Mouse (Mus musculus) adrenal gland, adult 2 months (tissue): Measurements from ENCODE around the gene Nsmce1. TPM values are rescaled to one million over a fixed set of nuclear protein-coding genes. Genes with fewer than 3 reads are reported as not detected.

Experiments used
- DNase-seq: peaks from one replicate; pipeline ENCODE4 v3.0.0; 2021
- long read RNA-seq: library from polyadenylated mRNA; stranded (forward); transcript quantifications from one replicate; pipeline ENCODE4 v2.0.0, GENCODE M21; 2021
- polyA plus RNA-seq: library from polyadenylated mRNA; depleted of rRNA; stranded (reverse); fragments of >200 nt; gene quantifications from 2 replicates; pipeline ENCODE4 v1.2.3, GENCODE M21; 2012; rRNA removed
- total RNA-seq, 2 experiments: library from RNA; stranded (reverse); gene quantifications; 2 replicates each; pipeline ENCODE4 v1.2.3; 2021

Nsmce1 gene
- total RNA-seq, result 10 to 100 TPM; 35.0 to 50.0 TPM
- polyA plus RNA-seq, result 46.7 and 50.8 TPM in 2 replicates
- long read RNA-seq, transcript Nsmce1-201 (8 exons, 1,120 nt), result major isoform, 53 of 70 reads
- long read RNA-seq, partial matches to known transcripts, result 14 of 70 reads
- long read RNA-seq, other reads (novel, unspliced or antisense), result 3 of 70 reads

DNA sequence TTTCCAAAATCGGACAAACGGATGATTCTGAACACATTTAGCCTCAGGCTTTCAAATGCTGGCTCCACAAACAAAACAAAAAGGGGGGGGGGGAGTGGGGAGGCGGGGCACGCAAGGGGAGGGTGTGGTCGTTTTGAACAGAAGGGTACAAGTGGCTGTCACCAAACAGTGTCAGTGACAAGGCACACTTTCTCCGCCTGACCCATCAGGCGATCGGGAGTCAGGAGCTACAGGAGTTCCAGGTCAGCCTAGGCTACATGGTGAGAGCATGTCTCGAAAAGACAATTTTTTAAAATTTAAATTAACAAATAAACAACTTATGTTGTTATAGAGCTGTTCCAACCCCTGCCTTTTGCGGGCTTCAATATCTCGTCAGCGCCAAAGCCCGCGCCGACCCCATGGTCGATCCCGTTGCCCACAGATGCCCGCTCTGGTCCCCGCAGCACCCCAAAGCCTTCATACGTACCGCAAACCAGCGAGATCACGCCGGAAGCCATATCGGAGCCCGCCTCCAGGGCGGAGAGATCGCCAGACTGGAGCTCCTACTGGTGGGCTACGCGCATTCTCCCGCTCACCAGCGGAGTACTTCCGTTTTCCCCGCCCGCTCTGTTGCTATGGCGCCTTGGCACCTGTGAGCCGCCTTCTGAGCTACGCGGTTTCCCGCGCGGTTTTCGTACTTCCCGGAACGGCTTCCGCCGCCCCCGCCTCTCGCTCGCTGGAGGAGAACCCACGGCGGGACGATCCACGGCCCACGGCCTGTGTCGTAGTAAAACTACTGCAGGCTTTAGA is at the start of gene Nsmce1:
TSS of gene Nsmce1 (minus strand) at position 650 of the 789 bp plus-strand sequence.
- peak; percentile 96 for DNase-seq

DNA sequence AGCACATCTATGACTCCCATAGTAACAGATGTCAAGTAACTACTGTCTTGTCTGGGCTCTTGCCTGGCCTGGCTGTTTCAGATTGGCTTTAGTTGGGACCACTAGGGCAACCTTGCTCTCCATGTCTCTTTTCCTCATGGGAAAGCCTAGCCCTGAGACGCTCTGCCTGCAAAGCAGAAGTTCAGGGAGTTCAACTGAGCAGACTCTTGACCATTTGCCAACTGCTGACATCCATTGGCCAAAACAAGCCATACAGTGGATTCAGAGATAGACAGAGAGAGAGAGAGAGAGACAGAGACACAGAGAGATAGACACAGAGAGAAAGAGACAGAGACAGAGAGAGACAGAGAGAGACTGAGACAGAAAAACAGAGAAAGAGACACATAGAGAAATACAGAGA is 49.6 kb upstream of the Nsmce1 start:
- DNase-seq, result no peak

DNA sequence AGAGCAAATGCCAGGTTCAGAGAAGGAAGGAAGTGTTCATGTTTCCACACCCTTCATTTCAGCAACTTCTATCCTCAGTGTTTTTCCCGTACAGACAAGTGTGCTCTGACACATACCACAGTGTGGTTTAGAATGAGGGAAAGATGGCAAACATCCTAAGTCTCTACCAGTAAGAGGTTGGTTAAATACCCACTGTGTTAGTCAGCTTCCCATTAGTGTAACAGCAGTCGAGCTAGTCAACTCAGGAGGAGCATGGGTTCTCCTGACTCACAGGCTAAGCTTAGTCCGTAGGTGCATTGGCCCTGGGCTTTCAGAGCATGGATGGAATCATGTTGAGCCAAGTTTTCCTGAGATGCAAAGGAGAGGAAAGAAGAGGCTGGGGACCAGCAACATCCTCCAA is 48.0 kb upstream of the Nsmce1 start:
- DNase-seq, result no peak

DNA sequence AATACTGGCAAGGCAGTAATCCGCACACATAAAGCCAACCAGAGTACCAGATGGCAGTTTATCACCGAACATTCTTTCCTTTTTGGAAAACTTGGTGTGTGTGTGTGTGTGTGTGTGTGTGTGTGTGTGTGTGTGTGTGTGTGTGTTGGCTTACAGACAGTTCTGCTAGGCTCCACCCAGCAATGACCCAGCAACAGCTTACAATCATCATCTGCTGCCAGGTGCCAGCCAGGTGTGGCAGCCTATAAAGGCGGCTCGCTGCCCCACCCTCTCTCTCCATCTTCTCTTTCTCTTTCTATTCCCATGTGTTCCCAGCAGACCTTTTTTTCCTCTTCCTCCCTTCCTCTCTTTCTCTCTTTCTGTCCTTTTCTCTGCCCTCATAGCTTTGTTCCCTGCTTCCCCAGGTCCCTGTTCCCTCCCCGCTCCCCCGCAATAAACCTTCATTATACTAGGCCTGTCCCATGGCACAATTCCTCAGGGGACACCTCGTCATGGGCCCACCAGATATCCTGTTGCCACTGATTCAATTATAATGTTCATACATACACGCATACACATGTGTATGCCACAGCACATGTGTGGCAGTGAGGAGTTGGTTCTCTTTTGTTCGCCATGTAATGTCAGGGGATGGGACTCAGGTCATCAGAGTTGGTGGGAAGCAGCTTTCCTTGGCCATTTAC is 36.6 kb upstream of the Nsmce1 start:
- DNase-seq, result no peak

DNA sequence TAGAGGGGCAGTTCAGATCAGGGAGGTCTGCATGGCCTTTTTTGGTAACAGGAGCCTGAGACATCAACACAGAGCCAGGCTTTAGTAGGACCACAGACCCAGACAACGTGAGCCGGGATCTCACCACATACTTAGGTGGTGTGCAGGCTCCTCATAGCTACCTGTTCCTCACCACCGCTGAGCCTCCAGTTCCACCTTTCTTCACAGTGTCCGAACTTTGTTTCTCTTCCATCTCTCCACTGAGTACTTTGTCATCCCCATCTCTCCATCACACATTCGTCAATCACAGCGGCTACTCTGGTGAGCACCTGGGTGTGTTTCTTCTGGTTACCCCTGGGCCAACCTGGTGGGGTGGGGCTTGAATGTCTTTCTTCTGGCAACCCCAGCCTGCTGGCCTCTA is 35.8 kb upstream of the Nsmce1 start:
- DNase-seq, result no peak

DNA sequence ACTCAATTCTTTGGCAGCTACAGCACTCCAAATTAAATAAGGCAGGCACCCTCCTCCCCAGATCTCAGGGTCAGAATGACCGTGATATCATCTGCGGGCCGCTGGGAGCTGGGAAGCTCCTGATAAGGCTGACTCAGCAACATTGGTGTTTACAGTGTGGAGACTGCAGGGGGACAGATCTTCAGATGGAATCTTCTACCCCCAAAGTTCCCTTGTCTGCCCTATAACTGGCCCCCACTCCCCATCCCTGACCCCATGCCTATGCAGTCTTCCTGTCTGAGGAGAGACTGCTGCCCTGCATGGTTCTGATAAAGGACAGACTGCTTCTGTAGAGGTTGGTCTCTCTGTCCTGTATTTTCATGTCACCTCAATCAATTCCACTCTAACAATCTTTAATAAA is 31.7 kb upstream of the Nsmce1 start:
- DNase-seq, result peak; percentile 74

DNA sequence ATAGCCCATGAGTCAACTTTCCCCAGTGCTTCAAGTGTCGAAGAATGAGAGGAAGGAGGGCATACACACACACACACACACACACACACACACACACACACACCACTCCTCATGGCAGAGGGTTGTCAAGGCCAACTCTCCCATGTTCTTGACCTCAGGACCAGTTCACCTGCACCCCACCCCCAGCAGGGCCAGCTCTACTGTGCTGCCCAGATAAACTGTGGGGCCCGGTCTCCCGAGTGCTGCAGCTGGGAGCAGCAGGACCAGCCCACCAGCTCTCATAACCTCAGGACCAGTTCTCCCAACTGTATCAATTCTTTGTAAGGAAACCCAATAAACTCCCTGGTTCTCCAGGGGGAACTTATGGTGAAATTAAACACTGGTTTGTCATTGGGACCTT is 28.3 kb upstream of the Nsmce1 start:
- no peak for DNase-seq

DNA sequence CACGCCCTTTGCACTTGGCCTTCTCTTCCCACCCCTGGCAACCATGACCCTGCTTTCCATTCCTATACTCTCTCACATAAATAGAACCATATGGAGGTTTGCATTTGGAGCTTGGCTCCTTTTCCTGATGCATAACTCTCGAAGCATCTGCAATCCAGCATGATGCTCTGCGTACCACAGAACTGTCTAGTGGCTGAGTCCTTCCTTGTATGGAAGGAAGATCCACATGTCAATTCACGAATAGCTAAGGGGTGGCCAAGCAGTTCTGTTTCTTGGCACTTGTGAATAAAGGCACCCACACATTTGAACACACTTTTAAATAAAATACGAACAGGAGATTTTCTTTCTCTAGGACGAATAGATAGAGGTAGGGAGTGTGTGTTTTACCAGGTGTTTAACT is 26.1 kb upstream of the Nsmce1 start:
- DNase-seq, result no peak

DNA sequence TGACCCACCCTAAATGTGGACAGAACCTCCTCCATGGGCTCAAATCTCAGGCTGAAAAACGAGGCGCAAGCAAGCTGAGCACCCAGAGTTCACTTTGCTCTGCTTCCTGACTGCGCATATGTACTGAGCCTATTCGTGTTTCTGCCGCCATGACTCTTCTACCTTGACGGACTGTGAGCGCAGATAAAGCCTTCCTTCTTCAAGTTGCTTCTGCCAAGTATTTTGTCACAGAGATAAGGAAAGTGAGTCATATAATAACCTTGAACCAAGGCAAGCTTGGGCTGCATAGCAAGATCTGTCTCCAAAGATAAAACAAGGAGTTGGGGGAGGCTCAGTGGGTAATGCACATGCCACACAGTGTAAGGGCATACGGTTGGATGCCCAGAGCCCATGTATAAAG is 25.3 kb upstream of the Nsmce1 start:
- peak; percentile 33 for DNase-seq

DNA sequence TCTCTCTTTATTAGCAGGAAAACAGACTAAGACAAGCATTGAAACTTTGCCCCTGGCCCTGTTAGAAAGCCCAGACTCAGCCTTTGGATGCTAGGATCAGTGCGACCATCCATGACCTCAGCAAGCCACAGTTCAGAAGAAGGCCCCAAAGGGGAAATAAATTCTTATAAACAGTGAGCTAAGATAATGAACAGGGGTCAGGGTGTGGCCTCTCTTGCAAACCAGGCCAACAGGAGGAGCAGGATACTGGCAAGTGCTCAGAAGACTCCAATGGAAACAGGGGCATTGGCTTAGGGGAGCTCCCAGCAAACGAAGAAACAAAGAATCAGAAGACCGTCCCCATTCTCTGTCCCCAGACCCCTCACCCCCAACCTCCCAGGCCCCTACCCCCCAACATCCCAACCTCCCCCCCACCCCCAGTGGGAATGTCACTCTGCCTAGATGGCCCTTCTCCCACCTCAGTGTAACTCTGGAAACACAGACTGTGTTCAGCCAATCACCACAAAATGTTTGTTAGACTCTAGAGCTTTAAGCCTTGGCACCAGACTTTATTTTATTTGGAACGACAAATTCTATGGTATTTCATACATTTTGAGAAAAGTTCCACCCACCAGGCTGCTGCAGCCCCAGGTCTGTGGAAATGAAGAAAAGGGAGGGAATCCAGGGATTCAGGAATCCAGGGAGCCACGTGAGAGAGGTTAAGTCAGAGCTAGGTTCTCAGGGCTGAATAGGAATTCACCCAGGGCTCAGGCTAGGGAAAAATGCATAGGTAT is 23.9 kb upstream of the Nsmce1 start:
- no peak for DNase-seq

DNA sequence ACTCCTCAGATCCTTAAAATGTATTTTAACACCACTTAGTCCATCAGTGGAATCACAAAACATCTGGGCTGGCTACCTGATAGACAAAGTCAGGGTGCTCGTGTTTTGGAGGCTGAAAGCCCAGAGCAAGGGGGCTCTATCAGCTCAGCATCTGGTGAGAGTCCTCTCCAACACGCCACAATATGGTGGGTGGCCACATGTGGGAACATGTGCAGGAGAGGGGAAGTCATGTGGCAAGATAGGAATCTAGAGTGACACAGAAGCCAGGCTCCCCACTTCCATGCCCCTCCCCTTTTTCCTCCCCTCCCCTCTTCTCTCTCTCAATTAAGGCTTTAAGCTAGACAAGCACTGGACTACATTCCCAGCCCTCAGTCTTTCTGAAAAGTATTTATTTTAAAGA is 20.5 kb upstream of the Nsmce1 start:
- no peak for DNase-seq

DNA sequence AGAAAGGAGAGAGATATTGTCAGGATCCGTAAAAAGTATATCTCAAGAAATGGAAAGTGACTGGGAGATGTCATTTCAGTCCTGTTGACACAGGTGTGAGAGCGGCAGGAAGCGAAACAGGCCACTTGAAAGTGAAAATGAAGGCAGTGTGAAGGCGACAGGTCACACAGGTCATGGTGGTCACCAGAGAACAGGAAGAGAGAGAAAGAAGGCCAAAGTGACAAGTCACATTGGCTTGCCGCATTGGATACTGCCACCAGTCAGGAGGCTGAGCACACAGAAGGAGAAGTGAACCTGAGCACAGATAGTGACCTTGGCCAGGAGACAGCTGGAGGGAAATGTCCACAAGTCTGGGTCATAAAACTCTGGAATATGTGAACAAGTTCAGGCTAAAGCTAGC is 20.0 kb upstream of the Nsmce1 start:
- DNase-seq, result no peak

DNA sequence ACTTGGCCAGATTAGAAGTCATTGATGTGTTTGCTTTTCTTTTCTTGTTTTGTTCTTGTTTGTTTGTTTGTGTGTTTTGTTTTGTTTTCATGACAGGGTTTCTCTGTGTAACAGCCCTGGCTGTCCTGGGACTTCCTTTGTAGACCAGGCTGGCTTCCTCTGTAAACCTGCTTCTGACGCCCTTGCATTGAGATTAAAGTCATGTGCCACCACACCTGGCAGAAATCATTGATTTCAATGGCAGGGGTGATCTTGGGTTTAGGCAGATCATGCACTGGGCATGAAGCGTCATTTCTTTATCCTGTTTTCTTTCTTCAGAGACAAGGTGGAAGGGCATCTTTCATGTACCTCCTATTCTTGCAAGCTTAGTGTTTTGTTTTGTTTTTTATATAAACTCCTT is 15.9 kb upstream of the Nsmce1 start:
- no peak for DNase-seq

DNA sequence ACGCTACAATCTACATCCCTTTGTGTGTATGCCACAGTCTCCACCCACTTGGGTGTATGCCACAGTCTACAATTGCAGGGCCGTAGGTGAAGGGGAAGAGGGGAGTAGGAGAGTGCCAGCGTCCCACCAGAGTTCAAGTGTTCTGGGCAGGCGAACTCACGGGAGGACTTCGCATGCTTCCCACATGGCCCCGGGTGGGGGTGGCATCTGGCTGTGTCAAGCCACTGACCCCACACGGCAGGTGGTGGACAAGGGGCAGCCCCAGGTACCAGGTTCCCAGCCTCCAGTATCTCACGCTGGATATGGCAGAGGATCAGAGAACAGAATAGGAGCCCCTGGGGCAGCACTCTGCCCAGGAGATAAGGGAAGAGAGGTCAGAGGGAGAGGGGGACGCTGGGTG is 14.2 kb upstream of the Nsmce1 start:
- DNase-seq, result no peak

DNA sequence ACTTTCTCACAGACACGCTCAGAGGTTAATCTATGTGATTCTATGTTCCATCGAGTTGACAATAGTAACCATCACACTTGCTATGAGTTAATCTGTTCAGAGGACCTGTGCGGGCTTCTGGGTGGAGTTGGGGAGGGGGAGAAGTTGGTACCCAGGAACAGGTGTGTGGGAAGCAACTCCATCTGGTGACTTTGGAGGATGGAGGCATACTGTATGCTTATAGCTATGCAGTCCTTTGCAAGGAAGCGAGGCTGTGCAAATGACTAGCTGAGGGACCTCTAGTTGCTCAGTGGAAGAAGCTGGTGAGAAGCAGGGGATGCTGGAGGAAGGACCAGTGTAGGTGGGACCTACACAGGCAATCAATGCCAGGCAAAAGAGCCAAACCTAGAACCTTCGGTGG is 13.2 kb upstream of the Nsmce1 start:
- DNase-seq, result no peak

DNA sequence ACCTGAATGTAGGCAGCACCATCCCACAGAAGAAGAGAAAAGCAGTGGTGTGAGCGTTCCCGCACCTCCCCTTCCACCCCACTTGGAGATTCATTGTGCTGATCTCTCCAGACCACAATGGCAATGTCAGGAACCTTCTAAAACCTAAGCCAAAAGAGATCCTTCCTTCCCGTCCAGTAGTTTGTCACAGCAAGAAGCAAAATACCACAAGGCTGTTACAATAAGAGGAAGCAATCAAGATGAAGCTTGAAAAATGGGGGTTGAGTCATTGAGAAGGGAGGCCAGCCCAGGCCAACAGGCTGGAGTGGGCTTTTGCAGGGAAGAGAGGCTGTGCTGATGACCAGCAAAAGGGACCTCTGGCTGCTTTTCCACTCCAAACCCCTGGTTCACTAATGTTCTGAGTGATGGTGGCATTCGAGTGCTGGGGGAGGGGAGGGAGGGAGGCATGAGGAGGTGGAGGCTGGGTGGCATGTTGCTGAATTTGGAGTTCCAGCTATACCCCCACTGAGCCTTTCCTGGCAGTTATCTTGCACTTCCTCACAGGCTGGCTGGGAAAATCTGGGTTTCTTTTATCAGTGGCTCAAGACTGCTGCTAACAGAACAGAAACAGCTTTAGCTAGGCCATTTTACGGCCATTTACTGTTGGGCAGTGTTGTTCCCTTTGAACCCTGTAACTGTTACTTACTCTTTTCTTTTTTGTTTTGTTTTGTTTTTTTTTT is 12.1 kb upstream of the Nsmce1 start:
- DNase-seq, result no peak

DNA sequence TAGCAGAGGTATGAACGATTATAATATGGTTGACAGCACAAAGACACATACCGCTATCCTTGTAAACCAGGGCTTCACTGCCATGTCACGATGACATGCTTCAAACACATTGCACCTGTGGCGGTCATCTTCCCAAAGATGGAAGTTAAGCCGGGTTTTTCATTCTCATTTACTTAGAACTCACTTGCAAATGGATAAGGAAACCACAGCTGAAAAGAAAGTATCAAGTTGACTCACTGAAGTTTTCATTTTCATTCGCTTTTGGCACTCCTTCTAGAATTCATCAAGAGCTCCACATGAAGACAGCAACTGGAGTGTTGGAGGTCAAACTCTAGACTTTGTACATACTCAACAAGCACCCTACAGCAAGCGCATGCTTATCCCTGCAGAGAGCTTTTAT is 9.5 kb upstream of the Nsmce1 start:
- DNase-seq, result no peak

DNA sequence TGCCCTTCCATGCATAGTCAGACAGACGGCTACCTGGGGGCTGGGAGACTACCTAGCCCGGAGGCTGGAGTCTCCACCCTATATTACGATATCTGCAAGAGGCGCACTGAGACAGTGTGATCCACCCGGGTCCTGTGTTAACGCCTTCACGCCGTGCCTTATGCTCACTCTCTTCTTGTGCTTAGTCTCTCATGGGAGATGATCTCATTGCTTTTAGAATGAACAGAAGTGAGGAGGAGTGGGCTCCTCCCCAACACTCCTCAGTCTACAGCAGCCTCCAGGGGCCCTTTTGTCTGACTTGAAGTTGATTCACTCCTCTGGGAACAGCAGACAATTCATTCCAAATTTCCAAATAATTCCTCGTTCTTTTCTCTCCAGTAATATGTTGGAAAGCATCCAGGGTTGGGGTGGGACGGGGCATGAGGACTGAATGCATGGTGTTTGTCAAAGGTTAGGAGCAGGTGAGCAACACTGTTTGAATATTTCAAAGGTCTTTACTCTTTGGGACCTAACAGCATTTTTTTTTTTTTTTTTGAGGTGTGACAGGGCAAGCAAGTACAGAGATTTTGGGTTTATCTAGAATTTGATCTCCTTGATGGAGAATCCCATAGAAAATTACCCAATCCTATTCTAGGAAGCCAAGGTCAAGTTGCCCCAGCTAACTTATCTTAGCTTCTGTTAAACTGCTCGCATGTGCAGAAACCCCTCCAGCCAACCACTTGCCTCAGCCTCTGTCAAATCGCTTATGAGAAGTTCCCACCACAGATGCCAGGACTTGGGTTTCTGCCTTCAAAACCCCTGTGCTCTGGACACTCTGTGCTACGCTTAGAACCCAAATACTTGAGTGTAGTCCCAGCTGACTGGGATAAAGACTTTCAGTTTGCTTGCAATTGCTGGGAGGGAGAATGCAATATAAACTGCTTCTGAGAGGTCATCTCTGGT is 8.8 kb upstream of the Nsmce1 start:
- DNase-seq, result peak; percentile 13

DNA sequence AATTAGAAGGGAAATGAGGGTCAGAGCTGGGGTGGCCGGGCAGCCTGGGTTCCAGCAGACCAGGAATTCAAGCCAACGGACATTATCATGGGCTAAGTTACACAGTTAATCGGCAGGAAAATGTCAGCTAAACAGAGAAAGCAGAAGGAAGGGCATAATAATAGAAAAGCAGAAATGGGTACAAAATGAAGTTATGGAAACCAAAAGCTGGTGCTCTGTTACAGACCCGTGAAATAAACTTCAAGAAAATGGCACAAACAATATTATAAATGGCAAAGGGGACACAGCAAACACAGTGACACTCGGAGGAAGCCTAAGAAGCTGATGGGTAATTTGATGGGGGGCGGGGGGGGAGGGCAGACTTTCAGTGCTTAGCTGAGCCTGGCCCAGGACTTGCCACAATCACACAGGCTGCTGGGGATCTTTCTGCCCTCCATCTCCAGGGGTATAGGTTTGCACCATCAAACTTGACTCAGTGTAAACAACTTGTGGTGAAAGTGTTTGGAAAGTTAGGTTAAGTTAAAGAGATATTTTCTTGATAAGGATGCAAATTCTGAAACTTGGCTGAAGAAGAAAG is 4.6 kb upstream of the Nsmce1 start:
- no peak for DNase-seq

DNA sequence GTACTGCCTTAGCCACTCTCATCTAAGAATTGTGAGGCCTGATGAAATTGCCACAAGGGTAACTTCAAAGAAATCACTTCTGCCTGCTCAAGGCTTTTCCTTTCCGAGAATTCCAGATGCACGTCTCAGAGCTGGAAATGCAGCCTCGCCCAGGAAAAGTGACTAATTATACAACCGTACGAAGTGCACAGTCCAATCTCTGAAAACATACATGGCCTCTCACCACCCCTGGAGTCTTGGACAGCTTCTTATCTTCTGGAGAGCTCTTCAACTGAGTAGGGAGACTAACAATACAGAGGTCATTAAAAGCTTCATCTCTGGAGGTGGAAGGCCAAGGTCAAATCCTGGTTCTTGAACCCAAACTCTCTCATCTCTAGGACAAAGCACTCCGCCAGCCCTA is 1.2 kb upstream of the Nsmce1 start:
- DNase-seq, result no peak

DNA sequence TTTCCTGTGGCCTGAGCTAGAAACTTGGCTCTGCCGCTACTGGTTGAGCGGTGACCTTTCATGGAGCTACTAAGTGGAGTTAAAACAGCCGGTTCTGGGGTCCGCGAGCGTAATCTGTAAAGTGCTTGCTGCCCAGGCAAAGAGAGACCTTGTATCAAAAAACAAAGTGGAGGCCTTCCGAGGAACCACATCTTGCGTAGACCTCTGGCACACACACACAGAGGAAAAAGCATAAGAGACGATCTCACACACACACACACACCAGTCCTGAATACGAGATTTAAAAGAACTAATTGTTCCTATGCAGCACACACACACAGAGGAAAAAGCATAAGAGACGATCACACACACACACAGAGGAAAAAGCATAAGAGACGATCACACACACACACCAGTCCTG is 364 bp upstream of the Nsmce1 start:
- no peak for DNase-seq
